In the genomic region with DNA sequence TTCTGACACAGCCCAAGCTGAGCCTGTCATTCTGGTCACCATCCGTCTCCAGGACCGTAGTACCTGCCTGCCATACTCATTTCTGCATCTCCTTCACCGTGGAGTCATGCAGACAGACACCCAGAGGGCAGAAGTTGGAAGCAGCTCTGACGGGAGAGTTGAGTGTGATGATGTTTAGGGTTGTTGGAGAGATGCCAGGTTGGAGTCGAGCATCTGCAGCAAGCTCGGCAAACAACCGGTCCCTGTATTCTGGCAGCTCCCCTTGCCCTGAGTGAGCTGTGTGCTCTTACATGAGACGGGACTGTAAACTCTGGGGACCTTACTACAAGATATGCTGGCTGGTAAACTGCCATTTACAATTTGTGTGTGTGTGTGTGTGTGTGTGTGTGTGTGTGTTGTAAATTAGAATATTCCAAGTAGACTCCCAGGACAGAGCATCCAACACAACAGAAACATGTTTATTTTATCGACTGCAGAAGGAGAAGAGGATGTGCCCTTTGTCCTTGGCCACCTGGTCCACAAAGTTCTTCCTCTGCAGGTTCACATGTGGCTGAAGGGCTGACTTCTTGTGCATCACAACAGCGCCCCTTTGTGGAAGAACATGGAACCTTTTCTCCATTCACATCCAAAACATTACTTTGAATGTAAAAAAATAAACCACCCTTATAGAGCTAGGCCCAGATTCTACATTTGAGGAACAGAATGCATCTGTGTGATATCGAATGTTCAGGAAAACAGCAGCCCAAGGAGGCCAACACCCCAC, we compare ENCODE assay signal across 8 mouse cellular contexts. TPM values are rescaled to one million over a fixed set of nuclear protein-coding genes. Genes with fewer than 3 reads are reported as not detected.
DNase-seq lines count a peak whose midpoint lies in the region; ATAC-seq and TF ChIP-seq lines count a peak whose summit lies in the region.

No protein-coding gene starts in this region.

- no peak overlapping the region for H3K4me3 ChIP-seq in gastrocnemius, adult 2 months
- H3K4me3 ChIP-seq in midbrain, embryonic 15.5 days: no peak overlapping the region

- ATAC-seq in midbrain, embryonic 15.5 days (replicated peaks): no peak

- no peaks in the 10 kb centered on the region for H3K27me3 ChIP-seq in midbrain, embryonic 15.5 days (replicated peaks)

- no peak overlapping the region for H3K9ac ChIP-seq in midbrain, embryonic 15.5 days

- intact Hi-C loops in gastrocnemius, adult 2 months (cut with DNase I): loop anchor here (5.0 kb wide), 2 partner anchors 149 to 184 kb away; no protein-coding TSS in a partner anchor
- intact Hi-C loops in gastrocnemius, postnatal 36 days (cut with DNase I): loop anchor here (5.0 kb wide), 4 partner anchors 54 to 309 kb away; partner anchors contain the start of gene Tex19.1

- 63% methylated on average over 11 of the region's 11 CpGs for WGBS in midbrain, embryonic 15.5 days

- H3K36me3 ChIP-seq in midbrain, embryonic 15.5 days (replicated peaks): no peaks in the 10 kb centered on the region

- TF ChIP-seq CTCF in gastrocnemius, adult 2 months (IDR thresholded peaks at IDR 0.05): peak; percentile 72

- no peak overlapping the region for H3K27ac ChIP-seq in gastrocnemius, adult 2 months
- H3K27ac ChIP-seq in midbrain, embryonic 15.5 days: no peak overlapping the region

- no peaks in the 10 kb centered on the region for H3K9me3 ChIP-seq in midbrain, embryonic 15.5 days

- H3K4me1 ChIP-seq in midbrain, embryonic 15.5 days: peaks cover 12% of the 10 kb centered on the region

- no peak overlapping the region for H3K4me2 ChIP-seq in midbrain, embryonic 15.5 days

- DNase-seq in gastrocnemius, adult 2 months: peak; percentile 52
- no peak for DNase-seq in gastrocnemius, postnatal 36 days
- peak; percentile 37 for DNase-seq in ovary, postnatal 14 days (ENCODE audit: low spot score)
- DNase-seq in ovary, adult 18-20 months (ENCODE audit: low spot score): no peak
- peak; percentile 16 for DNase-seq in c-Kit-positive CD71-positive TER-119-negative erythroid progenitor cells, embryonic 14.5 days (ENCODE audit: low read depth)
- DNase-seq in layer of hippocampus, postnatal 10 days (ENCODE audit: low spot score in 2 of 2): peak; percentile 42 to 50
- DNase-seq in testis, postnatal 10 days (ENCODE audit: low spot score): peak; percentile 74

RNA-seq across cellular contexts. Expression of gene Hexdc, which starts 2.6 kb away (rescaled TPM):
- total RNA-seq in gastrocnemius, adult 2 months (2021): 1 to 10 TPM; 7.5 to 9.6 TPM
- 1 to 10 TPM; 6.8 to 7.5 TPM for total RNA-seq in gastrocnemius, postnatal 36 days (2021)
- total RNA-seq in layer of hippocampus, postnatal 10 days (2021): 10 to 100 TPM; 38.7 to 41.1 TPM
- polyA plus RNA-seq in midbrain, embryonic 15.5 days (2015; fragmentation: Nextera tagmentation; extraction: Ambion mirVana): 33.7 and 34.6 TPM in 2 replicates

RNA-seq across cellular contexts. Expression of gene Ogfod3, which starts 2.9 kb away (rescaled TPM):
- total RNA-seq in gastrocnemius, adult 2 months (2021): 10 to 100 TPM; 11.4 to 14.1 TPM
- 10 to 100 TPM; 11.0 to 12.0 TPM for total RNA-seq in gastrocnemius, postnatal 36 days (2021)
- total RNA-seq in layer of hippocampus, postnatal 10 days (2021): 1 to 10 TPM; 7.4 to 9.5 TPM
- 22.4 and 26.6 TPM in 2 replicates for polyA plus RNA-seq in midbrain, embryonic 15.5 days (2015; fragmentation: Nextera tagmentation; extraction: Ambion mirVana)

RNA-seq across cellular contexts. Expression of gene Cybc1, which starts 27.5 kb away (rescaled TPM):
- total RNA-seq in gastrocnemius, adult 2 months (2021): 1 to 10 TPM; 3.3 to 3.6 TPM
- total RNA-seq in gastrocnemius, postnatal 36 days (2021): 1 to 10 TPM; 2.5 to 2.7 TPM
- total RNA-seq in layer of hippocampus, postnatal 10 days (2021): 10 to 100 TPM; 30.6 to 31.7 TPM
- 38.4 and 41.4 TPM in 2 replicates for polyA plus RNA-seq in midbrain, embryonic 15.5 days (2015; fragmentation: Nextera tagmentation; extraction: Ambion mirVana)

RNA-seq across cellular contexts. Expression of gene Narf, which starts 35.4 kb away (rescaled TPM):
- 100 to 1,000 TPM; 106 to 133 TPM for total RNA-seq in gastrocnemius, adult 2 months (2021)
- total RNA-seq in gastrocnemius, postnatal 36 days (2021): 100 to 1,000 TPM in 1 of 2 experiments, 10 to 100 TPM in 1; 94.7 to 102 TPM
- total RNA-seq in layer of hippocampus, postnatal 10 days (2021): 10 to 100 TPM; 58.2 to 71.4 TPM
- 101 and 106 TPM in 2 replicates for polyA plus RNA-seq in midbrain, embryonic 15.5 days (2015; fragmentation: Nextera tagmentation; extraction: Ambion mirVana)

RNA-seq across cellular contexts. Expression of gene Uts2r, which starts 41.5 kb away (rescaled TPM):
- total RNA-seq in gastrocnemius, adult 2 months (2021): 1 to 10 TPM; 1.4 to 3.1 TPM
- 1 to 10 TPM; 1.4 to 1.5 TPM for total RNA-seq in gastrocnemius, postnatal 36 days (2021)
- total RNA-seq in layer of hippocampus, postnatal 10 days (2021): under 1 TPM; 0.41 to 0.45 TPM
- 0.76 and 1.0 TPM in 2 replicates for polyA plus RNA-seq in midbrain, embryonic 15.5 days (2015; fragmentation: Nextera tagmentation; extraction: Ambion mirVana)

Comparison
In these comparisons a context has a peak if more than half of its experiments do, and no peak if none do; other contexts are left out.
1. DNase-seq: peak in gastrocnemius, adult 2 months (single experiment), ovary, postnatal 14 days (single experiment), c-Kit-positive CD71-positive TER-119-negative erythroid progenitor cells, embryonic 14.5 days (single experiment), layer of hippocampus, postnatal 10 days (2 of 2) and testis, postnatal 10 days (single experiment); none in gastrocnemius, postnatal 36 days (0 of 2) and ovary, adult 18-20 months (single experiment).
2. RNA of gene Cybc1, which starts 27.5 kb away (total RNA-seq): 30.6 to 31.7 TPM in layer of hippocampus, postnatal 10 days; 3.3 to 3.6 TPM in gastrocnemius, adult 2 months and 2.5 to 2.7 TPM in gastrocnemius, postnatal 36 days; every median in the first group is over 4 times any median in the second.